Mouse (Mus musculus) thymus, adult 2 months (tissue): ENCODE measurements around the gene Obp2a.
"Not testable (repeated sequence)": the region's sequence is repeated elsewhere in the genome, so short reads cannot be mapped to it uniquely, and the experiment has no call there.

Experiments
- CTCF ChIP-seq: fragments of 200-500 bp; IDR thresholded peaks from 2 replicates; pipeline ENCODE4 v1.5.1; 2012; ENCODE audit warnings: mild to moderate bottlenecking, control low read depth, low read length, moderate library complexity, borderline replicate concordance; ENCODE audit not compliant: control insufficient read depth, poor library complexity, insufficient read depth; ENCODE audit errors: extremely low read depth
- POLR2A ChIP-seq: fragments of 200-500 bp; IDR thresholded peaks from 2 replicates; pipeline ENCODE4 v1.6.1; 2012; ENCODE audit warnings: mild to moderate bottlenecking, low read length, control low read depth, moderate library complexity; ENCODE audit not compliant: control insufficient read depth, poor library complexity, insufficient read depth; ENCODE audit errors: extremely low read depth

GRCm38 (mm10) chr2:25699743-25700142 is at the start of gene Obp2a:
- not testable (repeated sequence) for TF ChIP-seq CTCF, POLR2A
